Mouse (Mus musculus) forebrain, postnatal 0 days (tissue): ENCODE results near the gene Dctn3. TPM values are rescaled to one million over a fixed set of nuclear protein-coding genes. Genes with fewer than 3 reads are reported as not detected.
"Not testable (repeated sequence)": the region's sequence is repeated elsewhere in the genome, so short reads cannot be mapped to it uniquely, and the experiment has no call there.

Source experiments
- ATAC-seq: fragments of 200-750 bp; cut with Nextera tagmentation; 2 replicates; pipeline ENCODE4 v1.8.0; 2017; ENCODE audit warnings: mild to moderate bottlenecking, moderate library complexity
- DNase-seq: peaks from one replicate; pipeline ENCODE4 v3.0.0-alpha.2; 2015
- H3K27ac ChIP-seq: fragments of 300-500 bp; sonication (generic); 2 replicates; pipeline ENCODE4 v1.5.1; 2014; ENCODE audit warnings: low read depth, mild to moderate bottlenecking, antibody characterized with exemption, low read length, moderate library complexity, mixed read lengths
- H3K27me3 ChIP-seq: fragments of 300-500 bp; sonication (generic); 2 replicates; pipeline ENCODE4 v1.6.1; 2014; ENCODE audit warnings: mild to moderate bottlenecking, low read length, mixed read lengths; ENCODE audit not compliant: insufficient read depth
- H3K36me3 ChIP-seq: fragments of 300-500 bp; sonication (generic); 2 replicates; pipeline ENCODE4 v1.6.1; 2014; ENCODE audit warnings: mild to moderate bottlenecking, moderate library complexity; ENCODE audit not compliant: insufficient read depth
- H3K4me1 ChIP-seq: fragments of 300-500 bp; sonication (generic); 2 replicates; pipeline ENCODE4 v1.6.1; 2014; ENCODE audit warnings: antibody characterized with exemption; ENCODE audit not compliant: insufficient read depth
- H3K4me2 ChIP-seq: fragments of 300-500 bp; sonication (generic); 2 replicates; pipeline ENCODE4 v1.6.1; 2014; ENCODE audit warnings: low read depth, mild to moderate bottlenecking, moderate library complexity
- H3K4me3 ChIP-seq: fragments of 300-500 bp; sonication (generic); 2 replicates; pipeline ENCODE4 v1.5.1; 2014; ENCODE audit warnings: low read depth, low read length, mixed read lengths
- H3K9ac ChIP-seq: fragments of 300-500 bp; sonication (generic); 2 replicates; pipeline ENCODE4 v1.6.1; 2014; ENCODE audit warnings: mild to moderate bottlenecking
- H3K9me3 ChIP-seq: fragments of 300-500 bp; sonication (generic); 2 replicates; pipeline ENCODE4 v1.6.1; 2016; ENCODE audit warnings: low read length
- CTCF ChIP-seq: sonication (generic); IDR thresholded peaks from 2 replicates; pipeline ENCODE4 v1.5.1; 2016; ENCODE audit warnings: antibody characterized with exemption, control low read depth, low read depth
- WGBS: fragments of 180-500 bp; shearing (Covaris S2); extraction: QIAGEN DNeasy Blood & Tissue Kit; methylation state at CpG from one replicate; pipeline ENCODE4 v1.1.7; 2014; 5-methylcytosine and 5-hydroxymethylcytosine counted together
- polyA plus RNA-seq: library from polyadenylated mRNA; unstranded; fragments of >200 nt; fragmentation: Nextera tagmentation; extraction: Ambion mirVana; gene quantifications from 2 replicates; pipeline ENCODE4 v1.2.1, GENCODE M21; 2015
- total RNA-seq: library from RNA; depleted of rRNA; stranded (reverse); fragments of >200 nt; gene quantifications from 2 replicates; pipeline ENCODE4 v1.2.3, GENCODE M21; 2014

The Dctn3 gene
- total and polyA plus RNA-seq, 2 experiments from 2014 or later, result 184 to 378 TPM

DNA sequence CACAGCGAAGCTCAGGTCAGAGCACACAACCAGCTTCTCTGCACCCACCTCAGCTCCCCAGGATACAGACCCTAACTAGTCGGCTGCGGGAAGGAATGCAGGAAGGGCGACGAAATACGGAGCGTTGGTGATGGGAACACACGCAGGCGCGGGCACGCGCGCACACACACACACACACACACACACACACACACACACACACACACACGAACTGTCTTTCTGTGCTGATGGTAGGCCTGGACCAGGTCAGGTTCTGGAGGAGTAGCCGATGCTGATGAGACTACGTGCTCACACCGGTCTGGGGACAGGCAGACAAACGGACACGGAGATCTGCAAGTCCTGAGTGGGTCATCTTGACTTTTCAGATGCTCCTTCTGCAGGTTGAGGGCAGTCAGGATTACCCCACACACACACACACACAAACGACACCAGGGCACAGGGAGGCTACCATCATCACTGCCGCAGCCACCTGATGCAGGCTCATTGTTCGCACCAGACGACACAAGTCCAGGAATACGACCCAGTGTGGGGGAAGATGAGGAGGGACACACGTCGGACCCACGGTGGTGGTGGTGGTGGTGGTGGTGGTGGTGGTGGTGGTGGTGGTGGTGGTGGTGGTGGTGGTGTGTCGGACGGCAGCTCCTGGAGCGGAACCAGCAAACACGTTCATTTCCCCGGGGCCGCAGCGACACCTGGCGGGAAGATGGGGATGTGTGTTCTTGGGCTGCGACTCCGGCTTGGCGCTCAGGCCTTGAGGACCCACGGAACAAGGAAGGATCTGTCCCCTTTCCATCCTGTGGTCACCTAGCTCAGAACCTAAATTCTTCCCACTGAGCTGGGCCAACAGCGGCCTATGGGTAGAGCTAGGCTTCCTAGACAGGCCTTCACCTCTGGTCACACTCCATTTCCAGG lies 25.8 kb downstream of the Dctn3 start, which contains the start of gene Cntfr:
Gene Cntfr (minus strand): TSS at position 160 of the 912 bp plus-strand sequence.
- peak; percentile 82 for DNase-seq
- not testable (repeated sequence) for H3K4me1 ChIP-seq, H3K27me3 ChIP-seq, H3K36me3 ChIP-seq, H3K4me3 ChIP-seq, H3K27ac ChIP-seq, H3K9ac ChIP-seq, H3K9me3 ChIP-seq, ATAC-seq
- peak; percentile 82 for TF ChIP-seq CTCF
- H3K4me2 ChIP-seq, result peak within 1 kb of the TSS; percentile 24; the same call in 1 of the 2 replicates
- 22% methylated on average over 28 of the region's 40 CpGs for WGBS

DNA sequence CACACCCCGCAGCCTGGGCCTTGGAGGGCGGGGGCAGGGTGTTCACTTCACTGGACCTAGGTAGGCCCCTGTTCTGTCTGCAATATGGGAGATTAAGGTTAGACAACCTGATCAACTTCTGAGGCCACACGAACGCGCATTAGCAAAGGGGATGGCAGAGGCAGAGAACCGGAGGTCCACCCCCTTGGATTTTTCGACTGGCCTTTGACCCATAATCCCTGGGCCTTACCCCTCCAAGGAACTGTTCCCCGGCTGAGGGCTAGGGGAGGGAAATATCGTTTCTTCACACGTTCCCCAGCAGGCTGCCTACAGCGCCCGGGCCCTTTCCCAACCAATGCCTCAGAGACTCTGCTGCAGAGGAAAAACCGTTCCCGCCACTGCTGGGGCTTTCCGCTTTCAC lies 26.5 kb downstream of the Dctn3 start:
- 15% methylated on average over 12 of the region's 15 CpGs for WGBS
- H3K9me3 ChIP-seq, H3K9ac ChIP-seq, H3K27me3 ChIP-seq, H3K4me3 ChIP-seq, DNase-seq, H3K4me2 ChIP-seq, ATAC-seq, H3K4me1 ChIP-seq, H3K27ac ChIP-seq, H3K36me3 ChIP-seq: not testable (repeated sequence)

DNA sequence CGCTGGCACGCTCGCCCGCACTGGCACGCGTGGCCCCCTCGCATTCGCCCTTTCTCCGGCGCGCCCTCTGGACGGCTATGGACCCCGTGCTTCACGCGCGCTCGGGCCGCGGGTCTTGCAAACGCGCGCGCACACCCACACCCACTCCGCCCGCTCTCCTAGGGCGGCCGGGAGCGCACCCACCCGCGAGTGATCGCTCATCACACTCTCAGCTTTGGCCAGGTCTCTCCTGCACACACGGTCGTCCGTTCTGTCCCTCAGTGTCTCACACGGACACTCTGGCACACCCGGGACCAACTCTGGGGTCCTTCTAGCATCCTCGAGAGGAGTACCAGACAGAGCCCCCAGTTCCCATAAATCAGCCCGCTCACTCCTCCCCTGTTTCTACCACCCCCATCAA lies 27.2 kb downstream of the Dctn3 start:
- ATAC-seq, H3K27me3 ChIP-seq, H3K9ac ChIP-seq, DNase-seq, H3K4me1 ChIP-seq, H3K36me3 ChIP-seq, H3K27ac ChIP-seq, H3K9me3 ChIP-seq: not testable (repeated sequence)
- Histone ChIP-seq H3K4me3 (0 out of 2 replicates have a peak overlapping the region, but pooled peaks have one; percentile 16), H3K4me2 (peak overlapping the region; percentile 24; the same call in 1 of the 2 replicates)
- 2% methylated on average over 14 of the region's 38 CpGs for WGBS

DNA sequence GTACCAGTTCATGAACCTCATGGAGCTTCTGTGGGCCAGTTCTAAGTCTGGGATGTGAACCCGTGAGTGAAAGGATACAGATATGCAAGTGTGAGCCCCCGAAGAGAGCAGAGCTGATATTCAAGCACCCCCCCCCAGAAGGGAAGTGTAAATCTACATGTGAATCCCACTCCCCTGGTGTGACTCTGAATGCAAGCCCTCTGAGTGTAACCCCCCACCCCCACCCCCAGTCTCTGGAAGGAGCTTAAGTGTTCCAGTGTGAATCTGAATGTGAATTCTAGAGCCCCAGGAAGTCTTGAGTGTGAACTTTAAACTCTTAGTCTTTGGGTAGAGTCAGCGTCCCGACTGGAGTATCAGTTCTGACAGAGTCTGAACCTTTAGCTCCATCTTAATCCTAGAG lies 29.5 kb downstream of the Dctn3 start:
- not testable (repeated sequence) for H3K9me3 ChIP-seq, H3K4me3 ChIP-seq

DNA sequence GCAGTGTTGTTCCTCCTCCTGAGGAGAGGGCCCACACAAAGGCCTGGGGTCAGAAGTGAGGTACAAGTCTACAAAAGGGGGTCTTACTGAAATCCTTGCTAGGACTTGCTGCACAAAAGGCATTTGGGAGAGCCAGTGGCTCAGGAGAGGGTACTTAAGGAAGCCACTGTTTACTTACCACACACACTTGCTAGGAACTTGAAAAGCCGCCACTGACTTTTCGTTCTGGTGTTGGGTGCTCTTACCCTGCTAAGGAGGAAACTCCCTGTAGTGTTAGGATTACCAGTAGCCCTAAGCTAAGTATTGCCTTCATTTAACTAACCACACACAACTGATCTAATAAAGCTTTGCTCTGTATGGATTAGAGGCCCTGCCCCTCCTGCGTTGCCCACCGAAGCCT lies 33.0 kb downstream of the Dctn3 start:
- not testable (repeated sequence) for H3K4me1 ChIP-seq, H3K4me3 ChIP-seq, ATAC-seq, H3K36me3 ChIP-seq, H3K9me3 ChIP-seq, DNase-seq, H3K27me3 ChIP-seq, H3K4me2 ChIP-seq, H3K9ac ChIP-seq, H3K27ac ChIP-seq
- no CpG with 5 or more reads among the region's 4 CpGs for WGBS

More for the DNA sequence above, 29.5 kb downstream of the Dctn3 start:
- not testable (repeated sequence) for H3K27ac ChIP-seq, H3K9ac ChIP-seq, H3K4me1 ChIP-seq, H3K27me3 ChIP-seq, H3K36me3 ChIP-seq, ATAC-seq, DNase-seq
- H3K4me2 ChIP-seq, result peak overlapping the region; percentile 17
- 6% methylated on average over 4 of the region's 4 CpGs for WGBS

DNA sequence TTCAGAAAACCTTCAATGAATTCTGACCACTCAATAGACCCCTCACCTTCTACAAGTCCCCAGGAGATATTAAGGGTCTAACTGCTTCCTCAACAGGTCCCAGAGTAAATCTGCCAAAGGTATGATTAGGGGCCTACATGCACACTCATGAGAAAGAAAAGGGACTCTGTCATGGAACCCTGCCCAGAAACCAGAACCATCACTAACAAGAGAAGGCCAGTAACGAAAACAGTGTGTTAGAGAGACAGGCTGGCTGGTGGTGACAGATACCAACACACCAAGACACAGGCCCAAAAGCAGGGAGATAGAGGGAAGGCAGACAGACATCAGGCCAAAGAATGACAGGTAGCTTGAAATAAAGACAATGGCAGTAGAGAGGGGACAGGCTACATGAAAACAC lies 34.4 kb downstream of the Dctn3 start:
- not testable (repeated sequence) for H3K4me1 ChIP-seq, ATAC-seq, H3K9ac ChIP-seq, H3K4me3 ChIP-seq, H3K4me2 ChIP-seq, H3K36me3 ChIP-seq, H3K27me3 ChIP-seq, H3K27ac ChIP-seq, H3K9me3 ChIP-seq, DNase-seq
- WGBS, result 37% methylated on average over 1 of the region's 1 CpGs

DNA sequence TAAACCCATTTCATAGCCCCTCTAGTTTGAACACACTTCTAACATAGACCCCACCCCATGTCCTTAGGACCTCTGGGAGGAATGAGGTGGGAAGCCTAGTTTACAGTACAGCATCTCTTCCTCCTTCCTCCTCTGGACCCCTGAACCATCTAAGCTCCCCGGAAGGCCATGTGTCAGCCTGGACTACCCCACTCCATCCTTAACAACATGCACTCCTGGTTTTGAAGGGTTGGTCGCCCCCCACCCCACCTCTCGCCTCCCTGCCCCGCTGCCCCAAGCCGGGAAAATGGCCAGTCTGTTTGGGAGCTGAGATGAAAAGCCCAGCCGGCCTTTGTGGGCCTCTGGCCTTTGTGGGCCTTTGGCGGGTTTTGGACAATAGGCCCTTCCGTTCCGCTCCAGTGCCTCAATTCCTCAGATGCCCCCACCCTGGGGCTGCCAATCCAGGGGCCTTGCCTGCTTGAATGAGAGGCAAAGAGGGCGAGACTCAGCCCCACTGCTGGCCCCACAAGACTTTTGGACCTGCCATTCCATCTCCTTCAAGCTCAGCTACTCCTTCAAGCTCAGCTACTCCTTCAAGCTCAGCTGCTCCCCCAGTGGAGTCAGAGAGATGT lies 37.0 kb downstream of the Dctn3 start:
- H3K9ac ChIP-seq, H3K4me3 ChIP-seq, H3K36me3 ChIP-seq, DNase-seq, H3K4me2 ChIP-seq, H3K4me1 ChIP-seq, H3K9me3 ChIP-seq, H3K27me3 ChIP-seq, ATAC-seq, H3K27ac ChIP-seq: not testable (repeated sequence)
- 16% methylated on average over 9 of the region's 10 CpGs for WGBS

DNA sequence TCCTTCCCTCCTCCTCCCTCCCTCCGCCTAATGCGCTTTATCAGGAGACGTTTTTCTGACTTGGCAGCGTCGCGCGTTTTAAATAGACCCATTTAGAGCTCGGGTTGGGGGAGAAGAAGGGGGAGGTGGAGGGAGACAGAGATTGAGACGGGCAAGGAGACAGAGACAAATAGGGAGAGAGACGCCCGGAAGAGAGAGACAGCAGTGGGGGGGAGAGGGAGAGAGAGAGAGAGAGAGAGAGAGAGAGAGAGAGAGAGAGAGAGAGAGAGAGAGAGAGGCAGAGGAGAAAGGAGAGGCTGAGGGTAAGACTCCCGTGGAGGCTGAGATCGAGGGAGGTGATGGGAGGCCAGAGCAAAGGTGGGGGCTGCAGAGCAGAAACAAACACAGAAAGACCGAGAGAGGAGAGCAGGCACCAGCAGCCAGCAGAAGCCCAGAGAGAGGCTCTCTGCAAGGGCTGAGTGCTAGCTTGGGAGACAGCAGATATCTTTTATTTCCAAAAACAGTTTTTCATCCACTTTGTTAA lies 38.0 kb downstream of the Dctn3 start:
- ATAC-seq, result not testable (repeated sequence)

DNA sequence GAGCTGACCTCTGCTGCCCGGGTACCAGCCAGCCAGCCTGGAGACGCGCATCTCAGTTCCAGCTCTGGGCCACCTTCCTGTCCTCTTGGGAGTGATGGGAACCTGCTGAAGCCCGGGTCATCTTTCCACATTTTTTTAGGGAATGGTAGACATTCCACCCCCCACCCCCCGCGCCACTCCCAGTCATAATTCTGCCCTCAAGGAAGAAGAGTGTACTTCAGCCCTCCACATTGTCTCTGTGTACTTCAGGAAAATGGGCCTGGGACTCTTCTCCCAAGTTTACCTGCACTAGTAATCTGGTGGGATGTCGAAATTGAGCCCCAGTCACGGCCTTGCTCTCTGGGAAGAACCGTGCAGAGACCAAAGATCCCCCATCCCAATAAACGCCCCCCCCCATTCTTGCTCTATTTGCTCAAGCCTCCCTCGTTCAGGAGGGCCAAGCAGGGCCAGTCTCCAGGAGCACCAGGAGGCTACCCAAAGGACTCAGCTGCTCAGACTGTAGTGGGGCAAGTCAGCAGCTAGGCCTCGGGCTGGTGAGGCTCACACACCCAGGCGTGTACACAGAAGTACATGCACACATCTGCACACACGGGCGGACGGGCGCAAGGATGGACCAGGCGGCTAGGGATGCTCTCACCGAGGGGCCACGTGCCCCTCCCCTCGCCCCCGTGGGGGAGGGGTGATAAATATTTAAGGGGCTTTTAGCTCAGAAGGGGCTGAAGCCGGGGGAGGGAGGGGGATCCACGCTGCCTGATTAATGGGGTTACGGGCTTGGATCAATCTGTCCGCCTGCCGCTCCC lies 38.6 kb downstream of the Dctn3 start:
- not testable (repeated sequence) for H3K27me3 ChIP-seq, H3K27ac ChIP-seq, H3K4me1 ChIP-seq, DNase-seq, H3K9ac ChIP-seq, H3K9me3 ChIP-seq, H3K4me3 ChIP-seq, H3K36me3 ChIP-seq
- WGBS, result 3% methylated on average over 20 of the region's 27 CpGs
- ATAC-seq, result peak; percentile 14; the same call in 1 of the 2 replicates
- H3K4me2 ChIP-seq, result peak overlapping the region; percentile 41

More for the DNA sequence above, 38.0 kb downstream of the Dctn3 start:
- 0% methylated on average over 12 of the region's 14 CpGs for WGBS
- not testable (repeated sequence) for H3K27me3 ChIP-seq, H3K4me1 ChIP-seq, H3K9ac ChIP-seq, DNase-seq, H3K27ac ChIP-seq, H3K36me3 ChIP-seq, H3K9me3 ChIP-seq, H3K4me3 ChIP-seq
- H3K4me2 ChIP-seq, result peak overlapping the region; percentile 41
